Mouse (Mus musculus): Measurements from ENCODE around the gene Ube4b. TPM values are rescaled to one million over a fixed set of nuclear protein-coding genes. Genes with fewer than 3 reads are reported as not detected.

Gene Ube4b
- total RNA-seq, 2 experiments from 2014 or later: 53.6 to 60.2 TPM

DNA sequence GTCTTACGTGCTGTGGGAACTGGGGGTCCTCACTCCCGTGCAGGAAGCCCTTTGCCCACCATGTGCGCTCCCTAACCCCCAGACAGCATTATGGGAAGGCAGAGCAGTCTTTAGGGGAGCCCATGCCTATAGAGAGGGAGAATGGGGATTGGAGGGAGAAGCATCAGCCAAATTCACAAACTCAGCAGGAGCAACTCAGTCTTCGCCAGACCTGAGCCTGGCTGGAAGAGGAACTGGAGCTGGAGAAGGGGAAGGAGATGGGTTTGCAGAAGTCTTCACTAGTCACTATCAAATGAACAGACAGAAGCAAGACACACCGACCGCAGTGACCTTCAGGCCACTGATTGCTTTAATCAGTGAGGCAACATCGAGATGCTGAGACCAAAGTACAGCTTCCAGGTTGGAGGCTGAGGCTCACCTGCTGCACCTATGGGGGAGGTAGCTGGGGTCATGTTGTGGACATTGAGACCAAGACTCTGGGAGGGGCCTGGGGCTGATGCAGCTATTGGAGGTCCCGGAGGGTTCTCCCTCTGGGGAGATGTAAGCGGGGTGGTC, 28.3 kb downstream of the Ube4b start:
- intact Hi-C loops (cut with DNase I): no loop called here
- DNase-seq: no peak

DNA sequence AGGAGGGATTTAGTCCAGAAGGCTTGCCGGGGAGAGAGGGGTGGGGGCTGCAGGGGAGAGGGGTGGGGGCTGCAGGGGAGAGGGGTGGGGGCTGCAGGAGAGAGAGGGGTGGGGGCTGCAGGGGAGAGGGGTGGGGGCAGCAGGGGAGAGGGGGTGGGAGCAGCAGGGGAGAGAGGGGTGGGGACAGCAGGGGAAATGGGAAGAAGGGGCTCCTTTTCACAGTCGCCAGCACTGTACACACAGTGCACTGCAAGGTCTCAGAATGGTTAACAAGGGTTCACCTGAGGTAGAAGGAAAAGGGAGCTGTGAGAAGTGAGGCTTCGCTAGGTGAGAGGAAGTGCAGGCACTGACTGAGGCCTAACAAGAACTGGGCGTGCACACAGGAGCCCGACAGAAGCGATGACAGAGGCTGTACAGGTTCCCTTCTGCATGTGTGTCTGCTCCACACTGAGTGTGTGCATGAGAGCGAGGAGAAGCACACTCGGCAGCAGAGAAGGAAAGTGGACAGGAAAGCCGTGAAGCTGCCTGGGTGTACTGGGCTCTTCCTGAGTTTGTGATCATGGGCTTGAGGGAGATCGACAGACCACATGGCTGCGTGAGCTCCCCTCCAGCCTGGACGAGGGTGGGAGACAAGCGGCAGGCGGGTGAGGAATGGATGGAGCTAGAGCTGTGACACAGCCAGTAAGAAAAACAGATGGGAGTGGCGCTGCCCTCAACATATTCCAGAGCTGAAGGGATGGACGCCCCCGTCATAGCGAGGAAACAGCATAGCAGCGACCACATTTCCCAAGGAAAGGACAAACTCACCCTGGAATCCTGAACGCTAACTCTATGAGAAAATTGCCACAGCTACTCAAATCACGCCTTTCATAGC, 29.9 kb downstream of the Ube4b start:
- no peak for DNase-seq
- intact Hi-C loops (cut with DNase I): no loop called here

DNA sequence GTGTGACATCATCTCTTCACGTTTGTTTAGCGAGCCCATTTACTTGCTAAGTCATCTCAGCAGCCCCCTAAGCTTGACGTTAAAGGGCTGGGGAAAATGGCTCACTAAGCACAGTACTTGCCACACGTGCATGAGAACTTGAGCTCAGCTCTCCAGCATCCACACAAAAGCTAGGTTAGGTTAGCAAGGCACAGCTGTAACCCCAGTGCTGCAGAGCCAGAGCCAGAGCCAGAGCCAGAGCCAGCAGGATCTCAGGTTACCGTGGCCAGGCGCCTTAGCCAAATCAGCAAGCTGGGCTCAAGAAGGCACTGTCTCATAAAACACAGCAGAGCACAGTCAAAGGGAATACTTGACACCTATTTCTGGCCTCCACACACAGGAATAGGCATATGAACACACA, 31.0 kb downstream of the Ube4b start:
- peak; percentile 58 to 63 for DNase-seq
- intact Hi-C loops (cut with DNase I): no loop called here

DNA sequence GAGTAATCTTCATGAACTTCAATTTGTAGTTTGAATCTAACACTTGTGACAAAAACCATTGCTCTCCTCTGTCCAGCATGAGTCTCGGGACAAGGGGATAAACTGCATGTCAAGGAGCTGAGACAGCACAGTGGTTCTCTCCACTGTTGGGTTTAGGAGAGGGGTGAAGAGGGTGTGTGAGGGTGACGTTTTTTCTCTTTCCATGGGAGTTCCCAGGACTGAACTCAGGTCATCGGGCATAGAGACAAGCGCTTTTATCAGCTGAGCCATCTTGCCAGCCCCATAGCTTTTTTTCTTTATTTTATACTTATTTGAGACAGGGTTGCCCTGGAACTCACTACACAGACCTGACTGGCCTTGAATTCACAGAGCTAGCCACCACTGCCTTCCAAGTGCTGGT, 32.3 kb downstream of the Ube4b start:
- intact Hi-C loops (cut with DNase I): no loop called here

DNA sequence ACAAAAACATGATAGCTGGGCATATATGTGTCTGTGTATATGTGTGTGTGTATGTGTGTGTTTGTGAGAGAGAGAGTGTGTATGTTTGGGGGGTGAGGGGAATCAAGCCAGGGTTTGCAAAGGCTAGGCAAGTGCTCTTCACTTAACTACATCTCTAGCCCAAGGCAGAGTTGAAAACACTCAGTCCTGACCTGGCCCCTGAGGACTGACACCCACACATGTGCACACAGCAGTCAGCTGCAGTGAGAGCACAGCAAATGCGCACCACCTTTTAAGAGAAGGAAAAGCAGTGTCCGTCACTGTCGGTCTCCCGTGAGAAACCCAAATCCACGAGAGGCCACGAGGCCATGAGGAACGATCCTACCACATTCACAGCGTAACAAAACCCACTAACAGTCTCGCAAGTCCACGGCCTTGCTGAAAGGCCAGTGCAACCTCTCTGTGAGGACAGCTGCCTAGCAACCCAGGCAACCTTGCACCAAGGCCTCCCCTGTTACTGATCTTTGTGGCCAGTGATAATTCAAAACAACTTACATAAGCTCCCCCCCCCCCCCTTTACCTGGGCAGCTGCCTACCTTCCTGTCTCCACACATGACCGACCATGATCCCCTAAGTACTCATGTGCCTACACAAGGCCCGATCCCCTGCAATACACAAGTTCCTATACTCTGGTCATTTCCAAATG, 33.1 kb downstream of the Ube4b start:
- intact Hi-C loops (cut with DNase I): no loop called here
- DNase-seq: no peak

More for the DNA sequence above, 32.3 kb downstream of the Ube4b start:
- no peak for DNase-seq

DNA sequence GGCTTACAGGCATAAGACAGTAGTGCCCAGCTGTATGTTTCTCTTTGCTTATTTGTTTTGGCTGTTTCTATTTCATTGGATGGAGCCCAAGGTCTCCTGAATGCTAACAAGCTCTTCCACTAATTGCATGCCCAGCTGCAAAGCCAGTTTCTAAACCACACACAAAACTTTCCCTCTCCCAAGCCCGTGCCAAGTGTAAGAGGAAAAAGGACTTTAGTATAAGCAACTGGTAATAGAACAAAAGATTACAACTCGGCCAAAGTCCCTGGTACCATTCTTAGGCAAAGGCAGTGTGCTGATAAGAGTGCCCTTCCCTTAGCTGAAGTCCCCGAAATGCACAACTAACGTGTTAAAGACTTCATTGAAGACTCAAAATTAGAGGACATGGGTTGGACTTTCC, 34.2 kb downstream of the Ube4b start:
- intact Hi-C loops (cut with DNase I): no loop called here
- no peak for DNase-seq

DNA sequence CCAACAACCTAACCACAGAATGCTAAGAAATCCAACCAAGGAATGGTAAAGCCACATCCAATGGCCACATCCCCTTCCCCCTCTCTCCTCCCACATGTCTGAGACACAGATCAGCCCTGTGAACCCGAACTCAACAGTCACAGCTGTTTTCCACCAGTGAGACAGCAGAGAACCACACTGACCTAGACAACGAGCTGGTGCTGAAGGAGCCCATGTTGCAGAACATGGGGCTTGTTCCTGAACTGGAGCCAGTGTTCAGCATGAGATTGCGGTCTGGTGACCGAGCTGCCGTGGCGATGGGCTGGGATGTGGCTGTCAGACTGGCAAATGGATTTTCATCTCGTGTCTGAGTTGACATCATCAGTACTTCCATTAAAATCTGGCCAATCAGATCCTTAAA, 45.5 kb downstream of the Ube4b start:
- DNase-seq: no peak
- intact Hi-C loops (cut with DNase I): no loop called here

DNA sequence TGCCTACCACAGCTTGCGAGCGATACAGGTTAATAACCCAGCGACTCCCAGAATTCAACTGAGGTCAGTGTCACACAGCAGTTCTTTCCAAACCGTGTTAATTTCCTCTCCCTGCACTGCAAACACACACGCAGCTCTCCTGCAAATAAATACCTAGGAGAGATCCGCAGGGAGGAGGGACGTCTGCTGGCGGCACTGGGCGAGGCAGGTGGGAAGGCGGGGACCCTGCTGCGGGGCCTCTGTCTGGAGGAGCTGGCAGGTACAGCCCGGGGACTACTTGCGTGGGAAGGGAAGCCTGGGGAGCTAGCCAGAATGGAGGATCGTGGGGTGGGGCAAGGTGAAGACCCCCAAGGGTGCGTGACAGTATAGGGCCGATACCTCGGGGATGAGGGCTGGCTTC, 46.7 kb downstream of the Ube4b start:
- no peak for DNase-seq
- intact Hi-C loops (cut with DNase I): loop anchor here (10.0 kb wide), 1 partner anchor 235 kb away; no protein-coding TSS in a partner anchor

DNA sequence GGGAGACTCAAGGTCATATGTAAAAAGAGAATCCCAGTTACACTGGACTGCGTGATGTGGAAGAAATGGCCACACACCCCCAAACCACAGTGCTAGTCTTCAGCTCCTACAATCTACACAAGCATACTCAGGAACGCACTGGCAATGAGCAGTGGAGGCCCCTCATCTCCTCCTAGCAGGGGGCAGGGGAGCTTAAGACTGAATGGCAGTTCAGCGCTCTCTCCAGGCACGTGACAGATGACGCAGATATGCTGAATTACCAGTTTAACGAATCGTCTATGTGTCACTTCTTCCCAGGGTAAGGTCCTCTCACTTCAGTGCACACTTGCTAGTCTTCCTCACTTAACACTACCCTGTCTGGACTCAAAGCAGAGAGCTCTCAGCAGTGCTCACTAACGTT, 47.7 kb downstream of the Ube4b start:
- no peak for DNase-seq
- intact Hi-C loops (cut with DNase I): loop anchor here (10.0 kb wide), 1 partner anchor 236 kb away; no protein-coding TSS in a partner anchor

DNA sequence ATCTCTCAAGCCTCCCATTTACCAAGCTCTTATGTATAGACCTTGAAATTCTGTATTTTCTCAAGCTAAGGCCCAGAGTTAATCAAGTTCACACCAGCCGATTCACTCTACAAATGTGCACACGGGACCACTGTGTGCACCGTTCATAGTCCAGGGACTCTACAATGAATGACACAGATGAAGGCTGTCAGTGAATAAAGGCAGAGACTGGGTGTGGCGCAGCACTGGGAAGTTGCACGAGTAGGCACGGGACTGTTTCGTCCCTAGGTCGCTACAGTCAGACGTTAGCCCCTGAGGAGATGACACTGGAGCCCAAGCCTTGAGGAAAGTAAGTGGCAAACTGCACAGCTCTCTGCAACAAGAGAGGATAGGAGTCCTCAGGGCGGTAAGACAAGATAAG, 50.5 kb downstream of the Ube4b start:
- intact Hi-C loops (cut with DNase I): loop anchor here (10.0 kb wide), 1 partner anchor 239 kb away; no protein-coding TSS in a partner anchor
- DNase-seq: no peak

DNA sequence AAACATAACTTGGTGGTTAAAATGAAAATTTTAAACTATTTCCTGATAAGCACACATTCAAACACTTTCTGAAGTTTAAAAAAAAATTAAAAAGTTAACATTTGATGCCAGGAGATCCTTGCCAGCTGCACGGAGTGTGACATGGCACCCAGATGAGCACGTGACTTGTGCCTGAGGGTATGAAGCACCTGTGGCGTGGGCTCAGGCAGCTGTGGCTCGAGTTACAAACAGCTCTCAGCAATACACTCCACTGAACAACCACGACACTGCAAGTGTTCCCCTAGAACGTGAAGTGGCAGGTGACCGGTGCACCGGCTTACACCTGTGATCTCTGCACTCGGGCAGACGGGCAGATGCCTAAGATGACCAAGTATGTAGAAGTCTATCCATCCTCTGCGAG, 51.9 kb downstream of the Ube4b start:
- no peak for DNase-seq
- intact Hi-C loops (cut with DNase I): loop anchor here (5.0 to 10.0 kb wide), 3 partner anchors 73 to 240 kb away; no protein-coding TSS in a partner anchor

DNA sequence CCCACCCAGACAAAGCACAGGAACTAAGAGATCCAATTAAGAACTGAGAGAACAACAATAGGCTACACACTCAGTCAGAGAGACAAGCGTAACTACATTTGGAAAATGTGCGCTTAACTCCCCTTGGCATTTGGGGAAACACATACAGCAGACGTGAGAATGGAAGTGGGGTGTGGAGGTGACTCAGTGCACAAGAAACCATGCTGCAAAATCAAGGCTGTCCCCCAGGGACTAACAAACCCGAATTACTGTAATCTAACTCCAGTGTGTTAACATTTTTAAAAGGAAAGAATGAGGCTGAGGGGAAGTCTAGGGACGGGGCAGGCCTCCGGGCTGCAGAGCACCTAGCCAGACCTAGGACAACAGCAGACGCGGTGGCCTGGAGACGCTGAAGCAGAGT, 52.6 kb downstream of the Ube4b start:
- DNase-seq: no peak
- intact Hi-C loops (cut with DNase I): loop anchor here (5.0 to 10.0 kb wide), 3 partner anchors 73 to 241 kb away; no protein-coding TSS in a partner anchor

DNA sequence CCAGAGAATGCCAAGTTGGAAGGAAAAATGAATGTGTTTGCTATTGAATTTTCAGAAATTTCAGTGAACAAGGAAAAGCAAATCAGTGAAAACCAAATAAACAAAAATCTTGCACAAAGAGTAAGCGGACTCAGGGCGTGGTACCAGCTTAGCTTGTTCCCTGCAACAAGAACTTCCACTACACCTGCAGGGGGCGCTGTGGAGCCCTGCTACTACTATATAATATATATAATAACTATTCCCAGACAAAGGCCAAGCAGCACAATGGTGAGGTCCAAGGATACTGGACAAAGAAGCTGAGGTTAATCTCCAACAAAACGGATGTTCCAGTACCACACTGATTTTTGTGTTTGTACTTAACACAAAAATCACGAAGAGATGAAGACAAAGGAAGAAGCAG, 53.1 kb downstream of the Ube4b start:
- intact Hi-C loops (cut with DNase I): loop anchor here (5.0 to 10.0 kb wide), 3 partner anchors 74 to 241 kb away; no protein-coding TSS in a partner anchor
- peak; percentile 33 to 58 for DNase-seq

DNA sequence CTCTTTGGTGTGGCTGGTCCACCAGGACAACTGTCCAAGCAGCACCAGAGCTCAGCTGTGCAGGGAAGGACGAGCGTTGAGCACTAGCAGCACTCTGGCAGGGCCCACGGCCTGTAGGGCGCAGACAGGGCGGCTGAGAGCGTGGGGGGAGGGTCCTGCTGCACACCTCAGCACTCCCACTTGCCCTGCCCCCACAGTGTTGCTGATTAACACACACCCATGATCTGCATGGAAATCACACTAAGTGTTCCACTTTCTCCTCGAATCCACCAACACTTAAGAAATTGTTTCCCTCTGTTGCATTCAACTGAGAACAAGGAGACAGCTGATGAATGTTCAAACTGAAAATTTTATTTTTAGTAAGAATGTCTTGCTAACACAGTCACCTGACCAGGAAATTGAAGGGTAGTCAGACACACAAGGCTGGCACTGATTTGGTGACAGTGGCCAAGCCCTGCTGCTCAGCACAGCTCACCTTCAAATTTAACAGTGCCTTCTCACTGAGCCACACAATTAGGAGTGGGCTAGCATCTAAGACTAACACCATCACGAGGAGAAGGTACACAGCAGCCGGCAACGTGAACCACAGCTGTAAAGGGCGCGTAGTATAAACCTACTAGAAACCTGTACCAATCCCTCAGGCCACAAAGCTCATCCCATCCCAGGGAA, 60.7 kb downstream of the Ube4b start:
- intact Hi-C loops (cut with DNase I): no loop called here
- peak; percentile 57 to 68 for DNase-seq

DNA sequence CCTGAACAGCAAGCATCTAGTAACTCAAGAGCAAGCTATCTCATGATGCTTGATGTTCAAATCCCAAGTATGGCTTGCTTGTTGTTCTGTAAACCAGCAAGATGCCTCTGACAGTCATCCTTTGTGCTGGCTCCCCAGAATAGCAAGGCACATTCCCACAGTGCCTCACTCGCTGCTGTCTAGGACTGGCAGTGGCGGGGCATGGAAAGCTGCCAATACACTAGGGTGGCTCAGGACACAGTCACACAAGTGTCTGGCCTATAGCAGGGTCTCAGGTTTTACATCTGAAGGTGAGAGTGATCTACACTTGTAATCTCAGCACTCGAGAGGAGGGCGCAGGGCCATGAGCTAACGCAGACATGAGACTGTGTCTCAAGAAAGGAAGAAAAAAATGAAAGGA, 61.7 kb downstream of the Ube4b start:
- intact Hi-C loops (cut with DNase I): no loop called here
- DNase-seq: peak; percentile 78 to 85

DNA sequence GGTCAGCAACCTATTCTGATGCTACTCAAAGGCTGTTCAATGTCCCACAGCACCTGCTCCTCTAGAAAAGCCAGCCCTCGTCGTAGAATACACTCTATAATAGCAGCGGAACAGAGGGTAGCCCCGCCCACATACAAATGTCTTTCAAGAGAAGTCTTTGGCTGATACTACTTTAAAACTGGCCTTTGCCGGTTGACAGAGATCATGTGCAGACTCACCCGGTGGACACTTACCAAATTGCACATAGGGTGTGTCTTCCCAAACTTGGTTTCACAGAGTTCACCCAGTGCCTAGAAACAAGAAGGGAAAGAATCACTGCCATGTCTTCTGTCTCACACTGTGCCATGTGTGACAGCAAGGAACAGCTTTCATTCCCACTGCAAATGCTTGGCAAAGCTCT, 65.5 kb downstream of the Ube4b start:
- intact Hi-C loops (cut with DNase I): no loop called here
- DNase-seq: peak in 1 of 2 experiments; percentile 30

DNA sequence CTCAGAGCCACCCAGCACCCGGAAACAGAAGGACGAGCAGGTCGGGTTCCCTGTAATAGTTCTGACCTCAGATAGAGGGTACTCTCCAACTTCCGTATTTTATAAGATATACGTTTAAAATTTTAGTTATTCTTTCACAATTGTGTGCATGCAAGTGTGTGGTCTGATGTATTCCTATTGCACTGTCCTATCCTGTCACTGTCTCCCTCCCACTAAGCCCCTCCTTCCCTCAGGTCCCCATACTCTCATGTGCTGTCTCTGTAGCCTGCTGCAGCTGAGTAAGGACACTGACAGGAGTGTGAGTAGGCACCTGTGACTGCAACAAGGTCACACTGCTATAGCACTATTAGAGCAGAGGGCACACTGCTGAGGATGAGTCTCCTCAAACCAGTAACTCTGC, 65.9 kb downstream of the Ube4b start:
- intact Hi-C loops (cut with DNase I): no loop called here
- no peak for DNase-seq

DNA sequence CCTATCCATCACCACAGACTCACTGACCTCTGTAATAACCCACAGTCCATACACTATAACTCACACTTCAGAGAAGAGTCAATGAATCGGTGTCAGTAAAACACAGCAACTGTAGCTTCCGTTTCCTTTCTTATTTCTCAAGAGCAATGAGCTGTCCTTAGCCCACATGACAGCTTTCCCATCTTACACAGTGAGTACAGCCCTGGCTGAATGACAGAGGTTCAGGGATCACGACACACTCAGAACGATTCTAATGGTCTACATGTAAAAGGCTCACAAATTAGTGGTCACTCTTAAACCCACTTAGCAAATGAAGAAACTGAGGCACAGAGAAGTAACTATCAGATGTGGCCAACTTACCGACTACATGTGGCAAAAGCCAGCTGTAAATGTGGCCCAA, 68.6 kb downstream of the Ube4b start:
- DNase-seq: no peak
- intact Hi-C loops (cut with DNase I): no loop called here

DNA sequence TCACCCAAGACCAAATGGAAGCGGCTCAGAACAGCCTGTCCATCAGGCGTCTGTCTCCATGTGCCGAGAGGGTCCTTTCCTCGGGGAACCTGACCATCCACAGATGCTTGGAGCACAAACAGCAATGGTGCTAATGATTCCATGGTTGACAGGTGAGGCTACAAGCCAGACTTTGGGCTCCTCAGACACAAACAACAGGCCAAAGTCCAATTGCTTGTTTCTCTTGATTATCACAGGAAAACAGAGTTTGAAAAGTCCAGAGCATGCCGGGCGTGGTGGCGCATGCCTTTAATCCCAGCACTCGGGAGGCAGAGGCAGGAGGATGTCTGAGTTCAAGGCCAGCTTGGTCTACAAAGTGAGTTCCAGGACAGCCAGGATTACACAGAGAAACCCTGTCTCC, 71.9 kb downstream of the Ube4b start:
- intact Hi-C loops (cut with DNase I): no loop called here
- DNase-seq: no peak

DNA sequence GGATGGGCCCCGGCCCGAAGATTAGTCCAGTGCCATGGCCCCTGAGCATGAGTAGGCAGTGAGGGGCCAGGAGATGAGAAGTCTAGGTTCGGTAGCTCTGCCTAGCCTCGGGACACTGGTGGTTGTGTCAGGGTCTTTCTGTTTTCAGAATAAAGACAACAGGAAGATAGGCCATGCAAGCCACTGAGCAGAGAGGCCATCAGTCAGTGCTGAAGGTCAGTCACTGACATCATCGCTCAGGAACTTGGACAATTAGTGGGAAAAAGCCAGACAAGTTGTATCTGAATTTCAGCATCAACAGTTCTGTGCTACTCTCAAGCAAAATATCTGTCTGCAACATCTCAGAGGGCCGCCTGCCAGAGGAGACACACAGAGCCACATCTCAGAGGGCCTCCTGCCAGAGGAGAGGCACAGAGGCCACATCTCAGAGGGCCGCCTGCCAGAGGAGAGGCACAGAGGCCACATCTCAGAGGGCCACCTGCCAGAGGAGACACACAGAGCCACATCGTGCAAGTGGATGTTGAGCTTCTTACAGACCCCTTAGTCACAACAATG, 74.9 kb downstream of the Ube4b start:
- intact Hi-C loops (cut with DNase I): no loop called here
- no peak for DNase-seq

DNA sequence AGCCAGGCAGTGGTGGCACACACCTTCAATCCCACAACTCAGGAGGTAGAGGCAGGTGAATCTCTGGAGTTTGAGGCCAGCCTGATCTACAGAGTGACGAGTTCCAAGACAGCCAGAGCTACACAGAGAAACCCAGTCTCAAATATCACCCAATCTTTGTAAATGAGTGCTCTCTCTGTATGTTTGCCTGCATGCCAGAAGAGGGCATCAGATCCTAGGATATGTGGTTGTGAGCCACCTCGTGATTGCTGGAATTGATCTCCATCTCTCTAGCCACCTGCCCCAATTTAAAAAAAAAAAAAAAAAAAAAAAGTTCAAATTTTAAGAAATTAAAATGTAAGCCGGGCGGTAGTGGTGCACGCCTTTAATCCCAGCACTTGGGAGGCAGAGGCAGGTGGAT, 77.6 kb downstream of the Ube4b start:
- intact Hi-C loops (cut with DNase I): no loop called here
- no peak for DNase-seq

All from heart, postnatal 10 days (tissue).